Mouse (Mus musculus) C2C12 (cell line): ENCODE data around the gene Igf2r.

ENCODE experiments used
- CEBPB ChIP-seq: IDR thresholded peaks from one replicate; pipeline ENCODE4 v1.6.1; 2011; ENCODE audit warnings: low read depth, mild to moderate bottlenecking, control low read depth, moderate library complexity
- CTCF ChIP-seq: IDR thresholded peaks from one replicate; pipeline ENCODE4 v1.5.1; 2011; ENCODE audit not compliant: control insufficient read depth, insufficient read depth, insufficient read length
- MAX ChIP-seq: IDR thresholded peaks from one replicate; pipeline ENCODE4 v1.6.1; 2011; ENCODE audit warnings: mild to moderate bottlenecking, control low read depth
- MYOD1 ChIP-seq: IDR thresholded peaks from one replicate; pipeline ENCODE4 v1.6.1; 2011; ENCODE audit warnings: low read depth; ENCODE audit not compliant: control insufficient read depth, insufficient read length
- MYOG ChIP-seq: IDR thresholded peaks from one replicate; pipeline ENCODE4 v1.6.1; 2011; ENCODE audit not compliant: control insufficient read depth, insufficient read length; ENCODE audit errors: extremely low read depth
- USF1 ChIP-seq: IDR thresholded peaks from one replicate; pipeline ENCODE4 v1.6.1; 2011; ENCODE audit warnings: low read depth, mild to moderate bottlenecking, control low read depth, moderate library complexity

GRCm38 (mm10) chr17:12773956-12774355 lies 4.5 kb upstream of the Igf2r start:
- TF ChIP-seq MYOD1 (no peak), MYOG (no peak), CTCF (no peak), MAX (no peak), USF1 (no peak), CEBPB (no peak)
